Mouse (Mus musculus) small intestine, adult 2 months (tissue): Measurements from ENCODE around the gene Pold1.
A peak's percentile ranks its signal among the peaks of the same experiment; 100 is the strongest.

Experiments used
- CTCF ChIP-seq: fragments of 200-500 bp; IDR thresholded peaks from 2 replicates; pipeline ENCODE4 v1.5.1; 2012; ENCODE audit warnings: low read depth, mild to moderate bottlenecking, control low read depth, inconsistent platforms, low read length, moderate library complexity, mixed read lengths; ENCODE audit not compliant: insufficient replicate concordance, insufficient read length; ENCODE audit errors: extremely low read depth
- POLR2A ChIP-seq: fragments of 200-500 bp; IDR thresholded peaks from 2 replicates; pipeline ENCODE4 v1.6.1; 2012; ENCODE audit warnings: low read depth, mild to moderate bottlenecking, control low read depth, inconsistent platforms, low read length, moderate library complexity

GRCm38 (mm10) chr7:44495992-44496770 is 52.5 kb downstream of the Pold1 start, which contains the start of the genes Emc10 and Fam71e1:
- TF ChIP-seq CTCF (peak; percentile 15; the same call in 1 of the 2 replicates), POLR2A (no peak; the same call in 1 of the 2 replicates)
